Mouse (Mus musculus) embryonic facial prominence, embryonic 15.5 days (tissue): Measurements from ENCODE around the gene Adamtsl1. TPM values are rescaled to one million over a fixed set of nuclear protein-coding genes. Genes with fewer than 3 reads are reported as not detected.

Experiments used
- ATAC-seq: fragments of 200-750 bp; cut with Nextera tagmentation; 2 replicates; pipeline ENCODE4 v1.8.0; 2017; ENCODE audit warnings: low read depth, moderate TSS enrichment; ENCODE audit not compliant: insufficient number of reproducible peaks, low FRiP score, low TSS enrichment
- H3K27ac ChIP-seq: fragments of 300-500 bp; sonication (generic); replicated peaks from 2 replicates; pipeline ENCODE4 v1.5.1; 2015; ENCODE audit warnings: mild to moderate bottlenecking, inconsistent platforms
- H3K27me3 ChIP-seq: fragments of 300-500 bp; sonication (generic); 2 replicates; pipeline ENCODE4 v1.6.1; 2015; ENCODE audit warnings: inconsistent platforms
- H3K36me3 ChIP-seq: fragments of 300-500 bp; sonication (generic); 2 replicates; pipeline ENCODE4 v1.6.1; 2015; ENCODE audit warnings: mild to moderate bottlenecking, inconsistent platforms
- H3K4me1 ChIP-seq: fragments of 300-500 bp; sonication (generic); 2 replicates; pipeline ENCODE4 v1.6.1; 2015; ENCODE audit warnings: inconsistent platforms
- H3K4me2 ChIP-seq: fragments of 300-500 bp; sonication (generic); replicated peaks from 2 replicates; pipeline ENCODE4 v1.6.1; 2015; ENCODE audit warnings: mild to moderate bottlenecking, inconsistent platforms
- H3K4me3 ChIP-seq: fragments of 300-500 bp; sonication (generic); replicated peaks from 2 replicates; pipeline ENCODE4 v1.5.1; 2015; ENCODE audit warnings: mild to moderate bottlenecking, inconsistent platforms
- H3K9ac ChIP-seq: fragments of 300-500 bp; sonication (generic); 2 replicates; pipeline ENCODE4 v1.6.1; 2015; ENCODE audit warnings: inconsistent platforms
- H3K9me3 ChIP-seq: fragments of 300-500 bp; sonication (generic); replicated peaks from 2 replicates; pipeline ENCODE4 v1.6.1; 2016; ENCODE audit warnings: inconsistent platforms
- WGBS: fragments of 180-500 bp; shearing (Covaris S2); methylation state at CpG from one replicate; pipeline ENCODE4 v1.1.7; 2015; 5-methylcytosine and 5-hydroxymethylcytosine counted together
- polyA plus RNA-seq: library from polyadenylated mRNA; unstranded; fragments of >200 nt; fragmentation: Nextera tagmentation; extraction: Ambion mirVana; gene quantifications from 2 replicates; pipeline ENCODE4 v1.2.1, GENCODE M21; 2015

Adamtsl1 gene
- polyA plus RNA-seq, 1 experiment from 2014 or later: 38.0 TPM

GRCm38 (mm10) chr4:86191195-86191594 lies 677.2 kb downstream of the Adamtsl1 start:
- ATAC-seq: no peak
- no peak overlapping the region for H3K4me3 ChIP-seq
- H3K4me2 ChIP-seq: no peak overlapping the region
- H3K9ac ChIP-seq: no peak overlapping the region
- H3K9me3 ChIP-seq: no peaks in the 10 kb centered on the region
- no peaks in the 10 kb centered on the region for H3K27me3 ChIP-seq
- 75% methylated on average over 5 of the region's 5 CpGs for WGBS
- H3K36me3 ChIP-seq: no peaks in the 10 kb centered on the region
- no peak overlapping the region for H3K27ac ChIP-seq
- H3K4me1 ChIP-seq: no peaks in the 10 kb centered on the region

GRCm38 (mm10) chr4:86201766-86202165 lies 687.8 kb downstream of the Adamtsl1 start:
- peak; percentile 34; the same call in 1 of the 2 replicates for ATAC-seq

DNA sequence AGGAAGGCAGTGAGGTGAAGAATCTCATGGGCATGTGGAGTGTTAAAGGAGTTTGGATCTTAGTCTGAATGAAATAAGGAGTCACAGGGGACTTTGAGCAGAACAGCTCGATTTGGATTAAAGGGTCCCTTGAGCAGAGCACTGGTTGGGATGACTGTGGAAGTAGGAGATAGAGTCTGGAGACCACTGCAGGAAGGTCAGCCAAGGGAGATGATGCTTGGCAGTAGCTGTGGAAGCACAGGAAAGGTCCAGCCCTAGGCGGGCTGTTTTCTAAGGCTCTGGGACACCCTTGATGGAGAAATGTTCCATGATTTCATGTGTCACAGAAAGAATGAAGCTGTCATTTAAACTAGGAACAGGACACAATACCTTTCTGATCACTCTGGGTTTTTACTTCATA lies 689.3 kb downstream of the Adamtsl1 start:
- Histone ChIP-seq H3K4me2 (no peak overlapping the region), H3K36me3 (0 out of 2 replicates have a peak, but pooled peaks cover 3% of the 10 kb centered on the region), H3K27me3 (no peaks in the 10 kb centered on the region), H3K9ac (no peak overlapping the region), H3K27ac (no peak overlapping the region), H3K4me3 (no peak overlapping the region), H3K9me3 (no peaks in the 10 kb centered on the region), H3K4me1 (peaks cover 7% of the 10 kb centered on the region)
- 86% methylated on average over 2 of the region's 2 CpGs for WGBS
- no peak for ATAC-seq

More at GRCm38 (mm10) chr4:86201766-86202165, 687.8 kb downstream of the Adamtsl1 start:
- H3K36me3 ChIP-seq: 0 out of 2 replicates have a peak, but pooled peaks cover 3% of the 10 kb centered on the region
- H3K9ac ChIP-seq: no peak overlapping the region
- 54% methylated on average over 7 of the region's 7 CpGs for whole genome bisulfite sequencing
- H3K4me2 ChIP-seq: no peak overlapping the region
- no peak overlapping the region for H3K4me3 ChIP-seq
- no peak overlapping the region for H3K27ac ChIP-seq
- no peaks in the 10 kb centered on the region for H3K9me3 ChIP-seq
- H3K4me1 ChIP-seq: peaks cover 7% of the 10 kb centered on the region
- H3K27me3 ChIP-seq: no peaks in the 10 kb centered on the region

DNA sequence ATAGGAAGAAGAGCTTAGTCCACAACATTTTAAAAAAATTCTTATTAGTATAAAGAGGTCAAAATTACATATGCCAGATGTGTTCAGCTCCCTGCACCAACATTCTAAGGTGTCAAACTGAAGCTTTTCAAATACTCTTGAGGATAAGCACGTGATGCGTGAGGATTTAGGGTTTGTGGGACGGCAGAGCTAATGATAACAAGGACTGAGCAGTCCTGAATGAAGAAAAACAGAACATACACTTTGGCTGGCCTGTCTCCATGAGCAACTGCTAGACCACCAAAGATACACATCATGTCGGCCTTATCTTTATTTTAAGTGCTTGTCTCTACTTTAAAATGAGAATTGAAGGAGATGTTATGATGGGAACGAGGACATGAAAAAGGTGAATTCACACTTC lies 710.9 kb downstream of the Adamtsl1 start:
- ATAC-seq: no peak
- no peak overlapping the region for H3K4me3 ChIP-seq
- no peak overlapping the region for H3K27ac ChIP-seq
- no peaks in the 10 kb centered on the region; the same call in 1 of the 2 replicates for H3K36me3 ChIP-seq
- no peaks in the 10 kb centered on the region for H3K9me3 ChIP-seq
- H3K4me1 ChIP-seq: no peaks in the 10 kb centered on the region
- H3K9ac ChIP-seq: no peak overlapping the region
- 82% methylated on average over 5 of the region's 5 CpGs for WGBS
- no peaks in the 10 kb centered on the region for H3K27me3 ChIP-seq
- no peak overlapping the region for H3K4me2 ChIP-seq

- H3K9me3 ChIP-seq: no peaks in the 10 kb centered on the region
- no peak overlapping the region for H3K27ac ChIP-seq
- H3K4me1 ChIP-seq: no peaks in the 10 kb centered on the region
- H3K36me3 ChIP-seq: no peaks in the 10 kb centered on the region; the same call in 1 of the 2 replicates
- no peak for ATAC-seq
- WGBS: 72% methylated on average over 1 of the region's 1 CpGs
- H3K4me2 ChIP-seq: no peak overlapping the region
- no peaks in the 10 kb centered on the region for H3K27me3 ChIP-seq
- H3K4me3 ChIP-seq: no peak overlapping the region
- H3K9ac ChIP-seq: no peak overlapping the region
Observed at GRCm38 (mm10) chr4:86227096-86227495, 713.1 kb downstream of the Adamtsl1 start.

DNA sequence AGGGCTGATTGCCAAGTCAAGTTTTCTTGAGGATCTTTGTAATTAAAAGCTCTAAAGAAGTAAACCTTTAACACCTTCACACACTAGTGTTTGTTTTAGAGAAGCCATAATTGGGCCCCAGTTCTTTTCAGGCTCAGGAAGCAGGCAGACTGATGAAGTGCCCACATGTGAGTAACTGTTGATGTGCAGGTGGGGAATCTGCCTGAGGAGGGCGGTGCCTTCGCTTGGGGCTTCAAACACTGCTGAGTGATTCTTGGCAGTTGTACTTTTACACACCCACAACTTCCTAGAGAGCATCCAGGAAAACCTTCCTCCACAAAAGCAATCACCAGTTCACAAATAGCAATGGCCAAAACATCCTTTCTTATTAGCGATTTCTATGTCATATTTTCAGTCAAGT lies 719.2 kb downstream of the Adamtsl1 start:
- Histone ChIP-seq H3K27me3 (no peaks in the 10 kb centered on the region), H3K4me2 (no peak overlapping the region), H3K4me1 (no peaks in the 10 kb centered on the region), H3K36me3 (no peaks in the 10 kb centered on the region; the same call in 1 of the 2 replicates), H3K4me3 (no peak overlapping the region), H3K9me3 (no peaks in the 10 kb centered on the region), H3K9ac (no peak overlapping the region), H3K27ac (no peak overlapping the region)
- WGBS: 79% methylated on average over 3 of the region's 3 CpGs
- ATAC-seq: no peak

DNA sequence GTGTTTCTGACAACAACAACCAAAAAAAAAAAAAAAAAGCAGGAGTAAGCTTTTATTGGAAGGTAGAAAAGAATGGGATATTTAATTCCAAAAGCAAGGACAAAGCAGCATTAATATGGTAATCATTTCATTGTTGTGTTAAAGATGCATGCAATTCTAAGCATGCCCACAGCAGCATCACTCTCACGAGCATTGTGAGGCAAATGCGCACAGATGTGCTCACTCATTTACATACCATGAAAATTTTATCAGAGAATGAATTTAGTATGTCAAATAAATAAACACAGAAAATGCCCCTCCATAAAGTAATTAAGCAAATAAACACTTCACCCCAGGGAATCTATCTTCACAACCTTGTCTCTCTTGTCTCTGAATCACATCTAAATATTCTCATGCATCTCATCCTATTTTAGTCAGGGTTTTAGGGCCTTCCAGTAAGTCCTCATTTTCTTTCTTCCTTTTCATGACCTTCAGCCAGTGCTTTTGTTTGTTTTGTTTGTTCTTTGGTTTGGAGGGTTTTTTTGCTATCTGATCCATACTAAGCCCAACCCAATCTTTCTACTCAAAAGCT lies 728.0 kb downstream of the Adamtsl1 start:
- Histone ChIP-seq H3K36me3 (no peaks in the 10 kb centered on the region), H3K4me2 (no peak overlapping the region), H3K4me1 (no peaks in the 10 kb centered on the region), H3K9me3 (no peaks in the 10 kb centered on the region), H3K9ac (no peak overlapping the region), H3K27ac (no peak overlapping the region), H3K27me3 (no peaks in the 10 kb centered on the region), H3K4me3 (no peak overlapping the region)
- no peak for ATAC-seq
- 66% methylated on average over 2 of the region's 2 CpGs for WGBS

- ATAC-seq: no peak
- H3K4me3 ChIP-seq: no peak overlapping the region
- H3K4me1 ChIP-seq: peaks cover 12% of the 10 kb centered on the region
- H3K9ac ChIP-seq: no peak overlapping the region
- no peak overlapping the region for H3K27ac ChIP-seq
- no peaks in the 10 kb centered on the region for H3K27me3 ChIP-seq
- no peaks in the 10 kb centered on the region for H3K9me3 ChIP-seq
- WGBS: 72% methylated on average over 2 of the region's 2 CpGs
- H3K36me3 ChIP-seq: no peaks in the 10 kb centered on the region
- H3K4me2 ChIP-seq: no peak overlapping the region
Observed at GRCm38 (mm10) chr4:86270085-86270484, 756.1 kb downstream of the Adamtsl1 start.

- Histone ChIP-seq H3K27ac (no peak overlapping the region), H3K4me3 (no peak overlapping the region), H3K9me3 (no peaks in the 10 kb centered on the region), H3K27me3 (no peaks in the 10 kb centered on the region), H3K4me2 (no peak overlapping the region), H3K9ac (no peak overlapping the region), H3K4me1 (peaks cover 23% of the 10 kb centered on the region), H3K36me3 (no peaks in the 10 kb centered on the region)
- 43% methylated on average over 6 of the region's 6 CpGs for WGBS
- no peak for ATAC-seq
Observed at GRCm38 (mm10) chr4:86273703-86274355, 759.9 kb downstream of the Adamtsl1 start.

DNA sequence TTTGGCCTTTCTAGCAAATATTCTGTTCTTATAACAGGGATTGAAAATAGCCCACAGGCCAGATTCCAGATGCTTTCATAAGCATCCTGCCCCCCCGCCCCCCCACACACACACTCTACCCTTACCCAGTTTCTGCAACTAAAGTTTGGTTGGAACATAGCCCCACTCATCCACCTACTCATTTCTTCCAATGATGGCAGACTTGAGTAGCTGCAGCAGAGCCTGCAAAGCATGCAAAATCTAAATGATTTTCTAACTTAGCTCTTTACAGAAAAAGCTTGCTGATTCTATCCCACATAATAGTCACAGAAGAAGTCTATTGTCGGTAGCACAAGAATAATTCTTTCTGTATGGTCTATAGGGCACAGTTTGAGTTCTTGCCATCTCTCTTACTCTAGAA lies 760.7 kb downstream of the Adamtsl1 start:
- ATAC-seq: no peak
- no peak overlapping the region for H3K27ac ChIP-seq
- peaks cover 23% of the 10 kb centered on the region for H3K4me1 ChIP-seq
- WGBS: 56% methylated on average over 2 of the region's 2 CpGs
- H3K9ac ChIP-seq: no peak overlapping the region
- no peak overlapping the region for H3K4me3 ChIP-seq
- H3K4me2 ChIP-seq: no peak overlapping the region
- no peaks in the 10 kb centered on the region for H3K36me3 ChIP-seq
- H3K27me3 ChIP-seq: no peaks in the 10 kb centered on the region
- H3K9me3 ChIP-seq: no peaks in the 10 kb centered on the region

DNA sequence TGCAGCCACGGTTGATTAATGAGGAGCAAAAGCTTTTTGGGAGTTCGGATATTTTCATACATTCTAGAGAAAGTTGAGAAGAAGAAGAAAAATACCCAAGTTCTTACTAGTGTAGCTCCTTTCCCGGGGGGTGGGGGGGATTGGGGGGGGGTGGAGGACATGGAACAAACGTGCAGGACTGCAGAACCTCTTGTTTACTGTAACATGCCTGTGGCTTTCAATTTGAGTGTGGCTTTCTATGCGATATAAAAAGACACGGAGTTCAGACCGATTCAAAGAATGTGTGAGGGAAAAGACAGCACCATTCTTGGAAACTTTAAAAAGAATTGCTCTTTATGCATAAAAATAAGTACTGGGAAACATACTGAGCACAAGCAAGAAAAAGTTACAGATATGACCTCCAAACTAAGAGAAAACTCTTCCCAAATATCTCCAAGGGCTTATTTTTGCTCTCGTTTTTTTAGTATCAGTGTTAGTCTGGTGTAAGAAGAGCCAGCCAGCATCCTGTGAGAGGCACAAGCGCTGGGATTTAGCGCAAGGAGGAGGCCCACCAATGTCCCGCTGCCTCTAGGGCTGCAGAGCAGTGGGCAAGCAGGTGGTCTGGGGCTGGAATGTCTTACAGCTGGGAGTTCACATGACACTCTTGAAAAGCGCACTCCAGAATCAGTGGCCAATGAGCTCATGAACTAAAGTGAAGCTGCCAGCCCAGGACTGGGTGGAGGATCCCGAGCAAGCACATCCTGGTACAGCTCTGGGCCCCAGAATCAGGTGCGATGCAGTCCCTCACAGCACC lies 762.2 kb downstream of the Adamtsl1 start:
- Histone ChIP-seq H3K4me3 (no peak overlapping the region), H3K27me3 (no peaks in the 10 kb centered on the region), H3K9ac (no peak overlapping the region), H3K36me3 (no peaks in the 10 kb centered on the region), H3K4me1 (peaks cover 23% of the 10 kb centered on the region), H3K27ac (peak overlapping the region; percentile 58), H3K9me3 (no peaks in the 10 kb centered on the region), H3K4me2 (no peak overlapping the region)
- 0 out of 2 replicates have a peak, but pooled peaks have one; percentile 43 for ATAC-seq
- WGBS: 40% methylated on average over 14 of the region's 14 CpGs
